ENCODE assay signal across 9 mouse cellular contexts in genomic region chr11:79805981-79806415, GRCm38 (mm10).
DNase-seq lines count a peak whose midpoint lies in the region; ATAC-seq and TF ChIP-seq lines count a peak whose summit lies in the region.
"Had no signal": no experiment of that assay in that cellular context is flagged by ENCODE, and none has a peak within 500 bp of the region (broad histone marks: within the 10 kb centered on the region; RNA-seq: fewer than 3 reads in every experiment).

No protein-coding gene starts in this region.

- peaks cover 11% of the 10 kb centered on the region for H3K9me3 ChIP-seq in heart, embryonic 12.5 days (replicated peaks)
- H3K9me3 ChIP-seq: liver, embryonic 15.5 days had no signal

- peak; percentile 92 for DNase-seq in 3T3-L1 (ENCODE audit: low read depth, low spot score)
- DNase-seq in embryo, embryonic 10.5 days (ENCODE audit: low spot score), result peak; percentile 91
- DNase-seq in kidney, postnatal 14 days, result peak; percentile 44
- DNase-seq in layer of hippocampus, adult 2 months (ENCODE audit: low spot score in 2 of 2), result no peak
- no peak for DNase-seq in left cerebral cortex, adult 18-20 months (ENCODE audit: low spot score in 2 of 2)
- DNase-seq in left cerebral cortex, postnatal 36 days (ENCODE audit: low spot score in 2 of 2), result no peak
- no peak for DNase-seq in cerebellum, postnatal 4 days (ENCODE audit: low spot score in 2 of 2)

- no peak for ATAC-seq in heart, embryonic 12.5 days (ENCODE audit: insufficient number of reproducible peaks, low FRiP score)

- H3K36me3 ChIP-seq in heart, embryonic 12.5 days, result no peaks in the 10 kb centered on the region
- H3K36me3 ChIP-seq: liver, embryonic 15.5 days had no signal

- no peak overlapping the region for H3K9ac ChIP-seq in heart, embryonic 12.5 days
- H3K9ac ChIP-seq: liver, embryonic 15.5 days had no signal

- H3K4me3 ChIP-seq in heart, embryonic 12.5 days, result no peak overlapping the region
- H3K4me3 ChIP-seq in layer of hippocampus, adult 2 months, result no peak overlapping the region
- H3K4me3 ChIP-seq: liver, embryonic 15.5 days had no signal

- TF ChIP-seq CTCF in layer of hippocampus, adult 2 months (conservative IDR thresholded peaks at IDR 0.05), result no peak

- WGBS in heart, embryonic 12.5 days, result 35% methylated on average over 10 of the region's 10 CpGs

- peak overlapping the region; percentile 12 for H3K27ac ChIP-seq in heart, embryonic 12.5 days (ENCODE audit: poor library complexity, severe bottlenecking)
- no peak overlapping the region for H3K27ac ChIP-seq in layer of hippocampus, adult 2 months
- H3K27ac ChIP-seq: liver, embryonic 15.5 days had no signal

- H3K27me3 ChIP-seq in heart, embryonic 12.5 days (replicated peaks), result no peaks in the 10 kb centered on the region

- peaks cover 18% of the 10 kb centered on the region for H3K4me1 ChIP-seq in heart, embryonic 12.5 days (replicated peaks)
- H3K4me1 ChIP-seq: liver, embryonic 15.5 days had no signal

- no peak overlapping the region for H3K4me2 ChIP-seq in heart, embryonic 12.5 days
- H3K4me2 ChIP-seq: liver, embryonic 15.5 days had no signal

- intact Hi-C loops in left cerebral cortex, postnatal 36 days (cut with DNase I), result no loop called here

Comparison
In these comparisons a context has a peak if more than half of its experiments do, and no peak if none do; other contexts are left out.
1. DNase-seq: peak in 3T3-L1 (single experiment), embryo, embryonic 10.5 days (single experiment) and kidney, postnatal 14 days (single experiment); none in layer of hippocampus, adult 2 months (0 of 2), left cerebral cortex, adult 18-20 months (0 of 2), left cerebral cortex, postnatal 36 days (0 of 2) and cerebellum, postnatal 4 days (0 of 2).